Mouse (Mus musculus): ENCODE measurements at regions not wholly inside any gene's neighbourhood (a gene's known extent, or its start where the extent isn't known, plus 50 kb on each side); places are given as distances from the start of the nearest gene placed in this dataset.

DNA sequence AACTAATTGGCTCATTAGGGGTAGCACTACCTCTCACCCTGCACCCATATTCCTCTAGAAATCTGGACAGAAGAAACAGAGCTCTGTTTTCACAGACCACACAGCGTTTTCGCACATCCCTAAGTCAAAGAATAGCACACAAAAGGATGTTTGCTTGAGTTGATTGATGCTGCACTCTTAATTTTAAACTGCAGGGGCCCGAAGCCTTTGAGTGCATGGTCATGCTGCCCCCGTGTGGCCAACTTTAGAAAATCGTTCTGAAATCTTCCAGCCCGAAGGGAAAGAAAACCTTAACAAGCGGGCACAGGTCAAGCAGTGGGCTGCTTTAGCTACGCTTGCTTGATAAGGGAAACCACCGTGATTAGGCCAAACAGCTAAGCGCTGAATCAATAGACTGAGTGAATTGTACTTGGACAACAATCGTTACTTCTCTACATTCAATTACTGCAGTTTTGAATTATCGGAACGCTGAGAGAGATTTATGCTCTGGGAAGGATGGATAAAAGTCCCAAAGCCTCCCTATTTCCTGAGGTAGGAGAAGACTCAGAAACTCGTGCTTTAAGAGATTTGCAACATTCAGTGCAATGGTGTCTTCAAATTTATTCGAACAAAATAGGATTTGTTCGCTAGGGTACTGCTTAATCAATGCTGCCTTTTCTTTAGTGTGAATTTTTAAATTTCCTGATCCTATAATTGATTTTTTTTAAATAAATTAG lies 490.1 kb upstream of the Lcorl start:
- H3K27ac ChIP-seq (replicated peaks) = no peak overlapping the region
- peak; percentile 91 for TF ChIP-seq CTCF (IDR thresholded peaks at IDR 0.05; ENCODE audit: low read depth)
- TF ChIP-seq EP300 (optimal IDR thresholded peaks at IDR 0.05) = no peak
- ATAC-seq (ENCODE audit: low FRiP score, low TSS enrichment) (peak; percentile 42; the same call in 1 of the 2 replicates), DNase-seq (ENCODE audit: low spot score) (peak; percentile 78)
- H3K27me3 ChIP-seq (ENCODE audit: control insufficient read depth, insufficient read depth, low read length) = no peaks in the 10 kb centered on the region
- H3K4me3 ChIP-seq (ENCODE audit: low read depth, low read length) = no peak overlapping the region
- no peaks in the 10 kb centered on the region for H3K4me1 ChIP-seq (replicated peaks; ENCODE audit: control insufficient read depth, insufficient read depth)
- no peak overlapping the region for H3K9ac ChIP-seq (ENCODE audit: low read length)
- 18% methylated on average over 16 of the region's 16 CpGs for WGBS
- H3K9me3 ChIP-seq (ENCODE audit: control insufficient read depth, low read length) = no peaks in the 10 kb centered on the region
- H3K4me2 ChIP-seq (replicated peaks; ENCODE audit: low read depth) = no peak overlapping the region
- no peaks in the 10 kb centered on the region for H3K36me3 ChIP-seq (ENCODE audit: control insufficient read depth, insufficient read depth, low read length)

- Histone ChIP-seq H3K36me3 (ENCODE audit: control insufficient read depth, insufficient read depth, low read length) (no peaks in the 10 kb centered on the region), H3K9ac (ENCODE audit: low read length) (no peak overlapping the region), H3K27ac (replicated peaks) (no peak overlapping the region), H3K4me1 (replicated peaks; ENCODE audit: control insufficient read depth, insufficient read depth) (no peaks in the 10 kb centered on the region), H3K9me3 (ENCODE audit: control insufficient read depth, low read length) (no peaks in the 10 kb centered on the region), H3K27me3 (ENCODE audit: control insufficient read depth, insufficient read depth, low read length) (no peaks in the 10 kb centered on the region), H3K4me2 (replicated peaks; ENCODE audit: low read depth) (no peak overlapping the region), H3K4me3 (ENCODE audit: low read depth, low read length) (no peak overlapping the region)
- no peak for ATAC-seq (ENCODE audit: low FRiP score, low TSS enrichment)
- DNase-seq (ENCODE audit: low spot score) = no peak
- 71% methylated on average over 2 of the region's 2 CpGs for WGBS
- no peak for TF ChIP-seq CTCF (IDR thresholded peaks at IDR 0.05; ENCODE audit: low read depth)
These were observed 481.0 kb upstream of the Lcorl start for GRCm38 (mm10) chr5:46338461-46338860.

GRCm38 (mm10) chr5:46330880-46331279 lies 473.5 kb upstream of the Lcorl start:
- Histone ChIP-seq H3K27ac (replicated peaks) (no peak overlapping the region), H3K9ac (ENCODE audit: low read length) (no peak overlapping the region), H3K4me3 (ENCODE audit: low read depth, low read length) (no peak overlapping the region), H3K9me3 (ENCODE audit: control insufficient read depth, low read length) (no peaks in the 10 kb centered on the region), H3K4me2 (replicated peaks; ENCODE audit: low read depth) (no peak overlapping the region), H3K4me1 (replicated peaks; ENCODE audit: control insufficient read depth, insufficient read depth) (no peaks in the 10 kb centered on the region), H3K36me3 (ENCODE audit: control insufficient read depth, insufficient read depth, low read length) (no peaks in the 10 kb centered on the region), H3K27me3 (ENCODE audit: control insufficient read depth, insufficient read depth, low read length) (no peaks in the 10 kb centered on the region)
- DNase-seq (ENCODE audit: low spot score) (no peak), ATAC-seq (ENCODE audit: low FRiP score, low TSS enrichment) (no peak)
- TF ChIP-seq EP300 (optimal IDR thresholded peaks at IDR 0.05) = no peak
- no peak for TF ChIP-seq CTCF (IDR thresholded peaks at IDR 0.05; ENCODE audit: low read depth)
- WGBS = 21% methylated on average over 1 of the region's 1 CpGs

Measured in stomach, postnatal 0 days (tissue).